Mouse (Mus musculus) lung, embryonic 16.5 days (tissue): ENCODE results near the gene Spg7. TPM values are rescaled to one million over a fixed set of nuclear protein-coding genes. Genes with fewer than 3 reads are reported as not detected.

Experiments used
- ATAC-seq: fragments of 200-750 bp; cut with Nextera tagmentation; 2 replicates; pipeline ENCODE4 v1.8.0; 2017; ENCODE audit warnings: low read depth, mild to moderate bottlenecking, moderate library complexity
- H3K27ac ChIP-seq: fragments of 300-500 bp; sonication (generic); 2 replicates; pipeline ENCODE4 v1.5.1; 2014; ENCODE audit warnings: mild to moderate bottlenecking, control low read depth, low read length
- H3K27me3 ChIP-seq: fragments of 300-500 bp; sonication (generic); 2 replicates; pipeline ENCODE4 v1.6.1; 2014; ENCODE audit warnings: low read depth, low read length, mixed read lengths; ENCODE audit not compliant: control insufficient read depth, insufficient read depth
- H3K36me3 ChIP-seq: fragments of 300-500 bp; sonication (generic); 2 replicates; pipeline ENCODE4 v1.6.1; 2014; ENCODE audit warnings: low read length; ENCODE audit not compliant: control insufficient read depth, insufficient read depth
- H3K4me1 ChIP-seq: fragments of 300-500 bp; sonication (generic); replicated peaks from 2 replicates; pipeline ENCODE4 v1.6.1; 2014; ENCODE audit warnings: low read length, mixed read lengths; ENCODE audit not compliant: control insufficient read depth, insufficient read depth
- H3K4me2 ChIP-seq: fragments of 300-500 bp; sonication (generic); 2 replicates; pipeline ENCODE4 v1.6.1; 2014; ENCODE audit warnings: low read depth, low read length, control low read depth
- H3K4me3 ChIP-seq: fragments of 300-500 bp; sonication (generic); 2 replicates; pipeline ENCODE4 v1.5.1; 2014; ENCODE audit warnings: mild to moderate bottlenecking, low read length, control low read depth
- H3K9ac ChIP-seq: fragments of 300-500 bp; sonication (generic); 2 replicates; pipeline ENCODE4 v1.6.1; 2014; ENCODE audit warnings: low read length, control low read depth
- H3K9me3 ChIP-seq: fragments of 300-500 bp; sonication (generic); 2 replicates; pipeline ENCODE4 v1.6.1; 2016; ENCODE audit warnings: low read length; ENCODE audit not compliant: control insufficient read depth
- WGBS: fragments of 180-500 bp; shearing (Covaris S2); extraction: QIAGEN DNeasy Blood & Tissue Kit; methylation state at CpG from one replicate; pipeline ENCODE4 v1.1.7; 2014; 5-methylcytosine and 5-hydroxymethylcytosine counted together
- microRNA-seq: library from miRNA; unstranded; fragments of <30 nt; microRNA quantifications from one replicate; pipeline ENCODE4, GENCODE M21; 2016
- polyA plus RNA-seq: library from polyadenylated mRNA; unstranded; fragments of >200 nt; fragmentation: Nextera tagmentation; extraction: Ambion mirVana; gene quantifications from 2 replicates; pipeline ENCODE4 v1.2.1, GENCODE M21; 2015

Gene Spg7
- polyA plus RNA-seq, 1 experiment from 2014 or later: 43.7 TPM

DNA sequence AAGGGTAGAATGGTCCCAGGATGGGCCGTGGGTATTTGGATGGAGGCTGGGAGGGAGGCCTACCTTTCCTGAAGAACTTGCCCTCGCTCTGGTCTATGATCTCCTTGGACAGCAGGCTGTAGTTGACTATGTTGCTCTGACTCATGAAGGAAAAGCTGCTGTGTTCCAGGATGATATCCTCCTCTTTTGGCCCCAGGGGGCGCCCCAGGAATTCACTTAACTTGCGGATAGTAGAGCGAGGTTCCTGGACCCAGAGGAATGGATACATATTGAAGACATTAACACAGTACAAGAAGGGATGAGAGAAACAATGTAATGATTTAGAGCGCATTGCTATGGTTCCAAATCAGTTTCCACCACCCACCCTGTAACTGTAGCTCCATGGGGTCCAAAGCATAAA is 82.5 kb downstream of the Spg7 start:
- Histone ChIP-seq H3K4me1 (peaks cover 13% of the 10 kb centered on the region), H3K36me3 (no peaks in the 10 kb centered on the region), H3K4me3 (no peak overlapping the region), H3K27ac (peak overlapping the region; percentile 82), H3K27me3 (no peaks in the 10 kb centered on the region), H3K4me2 (no peak overlapping the region), H3K9ac (no peak overlapping the region), H3K9me3 (no peaks in the 10 kb centered on the region)
- 54% methylated on average over 6 of the region's 6 CpGs for WGBS
- ATAC-seq: no peak

DNA sequence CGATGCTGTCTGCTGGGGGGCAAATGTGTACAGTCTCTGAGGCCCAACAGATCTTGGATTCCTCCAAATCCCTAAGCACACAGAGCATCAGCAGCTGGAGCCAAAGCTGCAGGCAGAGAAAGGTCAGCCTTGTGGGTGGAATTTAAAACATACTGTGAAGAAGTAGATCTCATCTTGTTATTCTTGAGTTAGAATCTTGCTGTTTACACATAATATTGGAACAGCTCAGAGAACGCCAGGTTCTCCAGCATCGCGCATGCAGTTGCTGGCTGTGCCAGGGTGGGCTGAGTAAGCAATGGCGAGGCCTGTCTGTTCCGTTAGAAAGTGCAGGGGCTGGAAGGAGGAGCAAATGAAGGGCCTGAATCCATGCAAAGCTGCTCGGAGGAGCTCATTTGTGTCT is 83.6 kb downstream of the Spg7 start:
- Histone ChIP-seq H3K4me3 (no peak overlapping the region), H3K4me1 (peaks cover 16% of the 10 kb centered on the region), H3K27me3 (no peaks in the 10 kb centered on the region), H3K4me2 (no peak overlapping the region), H3K9me3 (no peaks in the 10 kb centered on the region), H3K27ac (peak overlapping the region; percentile 42), H3K9ac (no peak overlapping the region), H3K36me3 (no peaks in the 10 kb centered on the region)
- ATAC-seq: peak; percentile 21; the same call in 1 of the 2 replicates
- 42% methylated on average over 7 of the region's 7 CpGs for WGBS

Small RNA genes within 50 kb of the gene (microRNA-seq; reads per million reads assigned to microRNA genes)
- not detected for gene Mir7079
- not detected for gene Mir7080

Other genes starting within 250 kb of the Spg7 start
- gene Cdh15, start 215.0 kb upstream of the Spg7 start, polyA plus RNA-seq: 0.49 and 1.0 TPM in 2 replicates
- gene Ankrd11, start 20.7 kb upstream of the Spg7 start, polyA plus RNA-seq: 23.9 and 25.8 TPM in 2 replicates
- 1,316 and 1,484 TPM in 2 replicates for gene Rpl13, start 39.4 kb downstream of the Spg7 start, polyA plus RNA-seq
- gene Cpne7, start 54.4 kb downstream of the Spg7 start, polyA plus RNA-seq: 0.73 and 0.83 TPM in 2 replicates
- gene Sult5a1, start 95.4 kb downstream of the Spg7 start, polyA plus RNA-seq: 21.2 and 24.7 TPM in 2 replicates
- gene Dpep1, start 123.3 kb downstream of the Spg7 start, polyA plus RNA-seq: 15.4 and 20.9 TPM in 2 replicates
- gene Chmp1a, start 149.8 kb downstream of the Spg7 start, polyA plus RNA-seq: 138 and 147 TPM in 2 replicates
- 6.7 and 7.1 TPM in 2 replicates for gene Spata33, start 149.9 kb downstream of the Spg7 start, polyA plus RNA-seq
- gene Cdk10, start 161.9 kb downstream of the Spg7 start, polyA plus RNA-seq: 30.0 and 30.1 TPM in 2 replicates
- gene Spata2l, start 173.3 kb downstream of the Spg7 start, polyA plus RNA-seq: 5.7 and 5.8 TPM in 2 replicates
- gene Zfp276, start 191.3 kb downstream of the Spg7 start, polyA plus RNA-seq: 22.0 and 23.1 TPM in 2 replicates
- gene Vps9d1, start 191.4 kb downstream of the Spg7 start, polyA plus RNA-seq: 23.2 and 23.5 TPM in 2 replicates